Mouse (Mus musculus) stomach, postnatal 0 days (tissue): ENCODE data around the gene Nell1.

Experiments
- CTCF ChIP-seq: IDR thresholded peaks from 2 replicates; pipeline ENCODE4 v1.5.1; 2016; ENCODE audit warnings: antibody characterized with exemption, low read depth, mild to moderate bottlenecking, moderate library complexity
- EP300 ChIP-seq: optimal IDR thresholded peaks from 2 replicates; pipeline ENCODE3; 2016; ENCODE audit warnings: antibody characterized with exemption

- TF ChIP-seq EP300: no peak
- no peak for TF ChIP-seq CTCF
These were observed 780.9 kb downstream of the Nell1 start for GRCm38 (mm10) chr7:50755516-50755915.
